Mouse (Mus musculus) ES-E14 (cell line): ENCODE results near the gene Zmat3. TPM values are rescaled to one million over a fixed set of nuclear protein-coding genes. Genes with fewer than 3 reads are reported as not detected.

Experiments used
- DNase-seq: peaks from one replicate; pipeline ENCODE4 v3.0.0-alpha.2; 2013; ENCODE audit warnings: low read depth, low spot score
- H3K27ac ChIP-seq: 2 replicates; pipeline ENCODE4 v1.5.1; 2012; ENCODE audit warnings: low read depth, mild to moderate bottlenecking, low read length, moderate library complexity, mixed read lengths; ENCODE audit not compliant: poor library complexity, insufficient read depth, severe bottlenecking
- H3K36me3 ChIP-seq: 2 replicates; pipeline ENCODE4 v1.6.1; 2012; ENCODE audit warnings: mild to moderate bottlenecking, low read length, moderate library complexity, mixed read lengths; ENCODE audit not compliant: control insufficient read depth, poor library complexity, insufficient read depth, severe bottlenecking
- H3K4me1 ChIP-seq, 2 experiments: fragments of 150-350 bp in 1 of 2; sonication (generic) in 1 of 2; 2 replicates each; pipeline ENCODE4 v1.6.1; 2012; ENCODE audit warnings: low read length in 2 of 2, mild to moderate bottlenecking in 1 of 2, mixed read lengths in 1 of 2; ENCODE audit not compliant: control insufficient read depth in 2 of 2, insufficient read depth in 2 of 2, poor library complexity in 1 of 2
- H3K4me3 ChIP-seq, 2 experiments: fragments of 150-350 bp in 1 of 2; sonication (generic) in 1 of 2; 2 replicates each; pipeline ENCODE4 v1.5.1; 2012; ENCODE audit warnings: low read length in 2 of 2, low read depth in 1 of 2, mild to moderate bottlenecking in 1 of 2, mixed read lengths in 1 of 2; ENCODE audit not compliant: insufficient read depth in 1 of 2, poor library complexity in 1 of 2, severe bottlenecking in 1 of 2
- H3K9ac ChIP-seq: 2 replicates; pipeline ENCODE4 v1.6.1; 2012; ENCODE audit warnings: low read depth, mild to moderate bottlenecking, low read length, mixed read lengths; ENCODE audit not compliant: poor library complexity, insufficient read depth, severe bottlenecking
- H3K9me3 ChIP-seq: fragments of 150-350 bp; sonication (generic); 2 replicates; pipeline ENCODE4 v1.6.1; 2012; ENCODE audit warnings: low read depth, mild to moderate bottlenecking, low read length; ENCODE audit not compliant: control insufficient read depth, insufficient read depth
- CHD2 ChIP-seq: IDR thresholded peaks from 2 replicates; pipeline ENCODE4 v1.6.1; 2014; ENCODE audit warnings: mild to moderate bottlenecking, low read depth, low read length, inconsistent platforms
- HCFC1 ChIP-seq: IDR thresholded peaks from 2 replicates; pipeline ENCODE4 v1.6.1; 2012; ENCODE audit warnings: low read length, inconsistent platforms, borderline replicate concordance; ENCODE audit not compliant: insufficient read depth
- MAFK ChIP-seq: IDR thresholded peaks from 2 replicates; pipeline ENCODE4 v1.6.1; 2014; ENCODE audit warnings: mild to moderate bottlenecking, low read depth, low read length, inconsistent platforms; ENCODE audit not compliant: insufficient read depth
- ZC3H11A ChIP-seq: IDR thresholded peaks from 2 replicates; pipeline ENCODE4 v1.6.1; 2012; ENCODE audit warnings: low read depth, mild to moderate bottlenecking, inconsistent platforms, low read length, borderline replicate concordance
- ZNF384 ChIP-seq: IDR thresholded peaks from 2 replicates; pipeline ENCODE4 v1.6.1; 2012; ENCODE audit warnings: low read depth, low read length, inconsistent platforms
- in situ Hi-C, 2 experiments: fragments of 600-800 bp; cut with MboI; formaldehyde crosslinking; loops; one replicate each; pipeline ENCODE4 v1.15.1; 2025; ENCODE audit warnings: low sequenced_read_pairs in 2 of 2, inconsistent platforms in 1 of 2; ENCODE audit not compliant: unreplicated experiment in 2 of 2
- total RNA-seq: library from RNA; depleted of rRNA; stranded (reverse); fragments of 300-350 nt; gene quantifications from 2 replicates; pipeline ENCODE4 v1.2.3, GENCODE M21; 2012; rRNA removed

Gene Zmat3
- total RNA-seq, 1 experiment = 30.9 TPM

- no peak overlapping the region for H3K27ac ChIP-seq
- in situ Hi-C loops = no loop called here
- H3K36me3 ChIP-seq = no peaks in the 10 kb centered on the region
- DNase-seq = peak; percentile 26
- no peak overlapping the region for H3K9ac ChIP-seq
- peak overlapping the region in 1 of 2 experiments; percentile 2; a peak in 1 of 4 replicates for H3K4me3 ChIP-seq
- TF ChIP-seq ZC3H11A (no peak), MAFK (no peak), ZNF384 (no peak), CHD2 (no peak), HCFC1 (no peak)
- H3K9me3 ChIP-seq = no peaks in the 10 kb centered on the region
- peaks cover 0 to 2% of the 10 kb centered on the region in 2 experiments; a peak in 1 of 4 replicates for H3K4me1 ChIP-seq
Measured at GRCm38 (mm10) chr3:32292001-32292400, 73.8 kb downstream of the Zmat3 start.

Other genes starting within 250 kb of the Zmat3 start
- 14.9 and 19.8 TPM in 2 replicates for gene Pik3ca, start 31.7 kb upstream of the Zmat3 start, total RNA-seq
- 0.13 and 0.16 TPM in 2 replicates for gene Kcnmb3, start 126.2 kb upstream of the Zmat3 start, total RNA-seq
- gene Zfp639, start 144.2 kb upstream of the Zmat3 start, total RNA-seq = 42.1 and 43.5 TPM in 2 replicates
- gene Mfn1, start 163.5 kb upstream of the Zmat3 start, total RNA-seq = 22.9 and 35.1 TPM in 2 replicates